Mouse (Mus musculus) brain, embryonic 14.5 days (tissue): ENCODE data around the gene Vopp1.

Experiments
- CTCF ChIP-seq: fragments of 200-500 bp; IDR thresholded peaks from 2 replicates; pipeline ENCODE4 v1.5.1; 2012; ENCODE audit warnings: inconsistent platforms, mild to moderate bottlenecking, moderate library complexity, borderline replicate concordance; ENCODE audit not compliant: insufficient read depth, insufficient read length; ENCODE audit errors: extremely low read depth
- POLR2A ChIP-seq: fragments of 200-500 bp; IDR thresholded peaks from 2 replicates; pipeline ENCODE4 v1.6.1; 2012; ENCODE audit warnings: mild to moderate bottlenecking, inconsistent platforms, borderline replicate concordance; ENCODE audit not compliant: poor library complexity, insufficient read depth, insufficient read length, severe bottlenecking; ENCODE audit errors: extremely low read depth

GRCm38 (mm10) chr6:57744123-57744522 lies 80.8 kb downstream of the Vopp1 start:
- TF ChIP-seq CTCF: no peak
- TF ChIP-seq POLR2A: no peak
